Mouse (Mus musculus) embryonic fibroblast, embryonic 13.5 days (primary cell): Measurements from ENCODE around the gene Hypk. TPM values are rescaled to one million over a fixed set of nuclear protein-coding genes. Genes with fewer than 3 reads are reported as not detected.

ENCODE experiments used
- H3K27ac ChIP-seq: 2 replicates; pipeline ENCODE4 v1.5.1; 2012; ENCODE audit warnings: low read length, control low read depth, inconsistent platforms; ENCODE audit not compliant: insufficient read depth
- H3K4me1 ChIP-seq: 2 replicates; pipeline ENCODE4 v1.6.1; 2011; ENCODE audit warnings: low read length; ENCODE audit not compliant: control insufficient read depth, insufficient read depth
- H3K4me3 ChIP-seq: 2 replicates; pipeline ENCODE4 v1.5.1; 2011; ENCODE audit warnings: mild to moderate bottlenecking, control low read depth, low read length; ENCODE audit not compliant: insufficient read depth
- CTCF ChIP-seq: IDR thresholded peaks from 2 replicates; pipeline ENCODE4 v1.5.1; 2011; ENCODE audit warnings: mild to moderate bottlenecking, control low read depth, low read length, moderate library complexity, borderline replicate concordance; ENCODE audit not compliant: insufficient read depth
- POLR2A ChIP-seq: IDR thresholded peaks from 2 replicates; pipeline ENCODE4 v1.6.1; 2011; ENCODE audit warnings: low read depth, mild to moderate bottlenecking, control low read depth, low read length, moderate library complexity
- polyA plus RNA-seq: library from polyadenylated mRNA; stranded (reverse); fragments of >200 nt; gene quantifications from 2 replicates; pipeline ENCODE4 v1.2.4, GENCODE M21; 2011; ENCODE audit warnings: low read depth; ENCODE audit not compliant: missing spikeins, insufficient read length

The Hypk gene
- 80.6 and 86.4 TPM in 2 replicates for polyA plus RNA-seq

- H3K27ac ChIP-seq = peak within 1 kb of the TSS; percentile 92
- H3K4me1 ChIP-seq = peaks cover 19% of the 10 kb centered on the region
- no peak for TF ChIP-seq CTCF
- peak; percentile 14; the same call in 1 of the 2 replicates for TF ChIP-seq POLR2A
- peak within 1 kb of the TSS; percentile 11; the same call in 1 of the 2 replicates for H3K4me3 ChIP-seq
Measured at GRCm38 (mm10) chr2:121452990-121453389, at the start of gene Hypk. TSS of gene Hypk (plus strand) at chr2:121453290.

DNA sequence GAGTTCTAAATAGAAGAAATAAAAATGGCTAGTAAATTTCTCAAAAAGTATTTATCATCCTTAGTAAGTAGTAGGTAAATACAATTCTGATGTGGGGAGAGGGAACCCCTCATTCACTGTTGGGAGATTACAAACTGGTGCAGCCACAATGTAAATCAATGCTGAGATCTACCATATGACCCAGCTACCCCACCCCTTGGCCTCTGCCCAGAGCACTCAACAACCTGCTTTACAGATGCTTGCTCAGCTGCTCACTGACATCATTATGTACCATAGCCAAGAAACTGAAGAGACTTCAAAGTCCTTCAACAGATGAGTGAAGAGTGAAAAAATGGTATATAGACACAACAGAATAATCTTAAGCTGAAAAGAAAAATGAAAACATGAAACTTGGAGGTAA, 49.8 kb upstream of the Hypk start:
- Histone ChIP-seq H3K27ac (no peak overlapping the region), H3K4me3 (no peak overlapping the region), H3K4me1 (no peaks in the 10 kb centered on the region)
- no peak for TF ChIP-seq POLR2A
- no peak for TF ChIP-seq CTCF

GRCm38 (mm10) chr2:121408160-121408559, 44.9 kb upstream of the Hypk start:
- H3K4me1 ChIP-seq = no peaks in the 10 kb centered on the region
- TF ChIP-seq POLR2A = no peak
- TF ChIP-seq CTCF = no peak
- H3K27ac ChIP-seq = no peak overlapping the region
- no peak overlapping the region for H3K4me3 ChIP-seq

DNA sequence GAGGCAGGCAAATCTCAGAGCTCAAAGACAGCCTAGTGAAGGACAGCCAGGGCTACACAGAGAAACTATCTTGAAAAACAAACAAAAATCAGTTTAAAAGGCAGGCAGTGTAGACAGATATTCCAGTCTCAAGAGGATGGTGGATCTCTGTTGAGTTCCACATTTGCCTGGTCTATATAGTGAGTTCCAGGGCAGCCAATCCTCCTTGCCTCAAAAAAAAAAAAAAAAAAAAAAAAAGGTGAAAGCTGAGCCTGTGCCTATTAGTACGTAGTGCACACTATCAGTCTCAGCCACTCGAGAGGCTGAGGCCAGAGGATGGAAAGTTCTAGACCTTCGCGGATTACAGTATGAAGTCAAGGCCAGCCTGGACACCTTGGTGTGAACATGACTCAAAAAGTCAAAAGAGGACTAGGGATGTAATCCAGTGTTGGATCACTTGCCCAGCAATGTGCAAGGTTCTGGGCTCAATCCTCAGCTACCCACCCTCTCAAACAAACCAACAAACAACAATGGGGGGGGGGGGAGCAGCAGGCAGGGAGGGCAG, 40.2 kb upstream of the Hypk start:
- Histone ChIP-seq H3K4me1 (peaks cover 4% of the 10 kb centered on the region), H3K4me3 (peak overlapping the region; percentile 51), H3K27ac (peak overlapping the region; percentile 85)
- no peak for TF ChIP-seq CTCF

GRCm38 (mm10) chr2:121413387-121414042, 39.6 kb upstream of the Hypk start, which contains the start of the genes Pdia3 and Catsper2:
TSS of gene Pdia3 (plus strand) at chr2:121413775.
TSS of gene Catsper2 (minus strand) at chr2:121413792.
- Histone ChIP-seq H3K27ac (peak within 1 kb of the TSS; percentile 94), H3K4me3 (peak within 1 kb of the TSS; percentile 83), H3K4me1 (peaks cover 4% of the 10 kb centered on the region)
- TF ChIP-seq POLR2A (peak; percentile 90), CTCF (no peak)

DNA sequence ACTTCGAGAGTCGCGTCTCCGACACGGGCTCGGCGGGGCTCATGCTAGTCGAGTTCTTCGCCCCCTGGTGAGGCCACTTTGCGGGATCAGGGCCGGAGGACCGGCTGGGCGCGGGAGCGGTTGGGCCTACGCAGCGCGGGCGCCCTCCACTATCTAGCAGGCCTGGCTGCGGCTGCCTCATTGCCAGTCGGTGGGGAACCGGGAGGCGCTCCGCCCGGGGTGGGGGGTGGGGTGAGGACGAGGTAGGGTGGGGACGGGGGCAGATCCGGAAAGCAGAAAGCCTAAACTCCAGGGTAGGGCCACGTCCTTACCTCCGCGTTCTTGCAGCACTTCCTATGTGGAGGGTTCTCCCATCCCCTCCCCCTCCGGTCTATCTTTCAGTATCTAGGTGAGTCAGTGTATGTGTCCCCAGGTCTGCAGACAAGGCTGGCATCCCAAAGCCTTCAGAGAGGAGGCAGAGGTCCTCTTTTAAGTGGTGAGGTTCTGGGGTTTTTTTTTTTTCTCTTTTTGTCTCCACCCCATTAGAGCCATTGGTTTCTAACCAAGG, 38.9 kb upstream of the Hypk start:
- TF ChIP-seq CTCF (no peak), POLR2A (no peak)
- H3K27ac ChIP-seq = peak overlapping the region; percentile 94
- H3K4me1 ChIP-seq = peaks cover 8% of the 10 kb centered on the region
- H3K4me3 ChIP-seq = peak overlapping the region; percentile 83

- TF ChIP-seq CTCF (no peak), POLR2A (no peak)
Measured at GRCm38 (mm10) chr2:121415103-121415502, 38.0 kb upstream of the Hypk start.

GRCm38 (mm10) chr2:121415591-121415990, 37.5 kb upstream of the Hypk start:
- no peak overlapping the region for H3K27ac ChIP-seq
- TF ChIP-seq POLR2A = no peak
- TF ChIP-seq CTCF = no peak
- H3K4me1 ChIP-seq = peaks cover 8% of the 10 kb centered on the region
- H3K4me3 ChIP-seq = peak overlapping the region; percentile 83

More at GRCm38 (mm10) chr2:121415103-121415502, 38.0 kb upstream of the Hypk start:
- H3K27ac ChIP-seq = no peak overlapping the region
- H3K4me1 ChIP-seq = peaks cover 8% of the 10 kb centered on the region
- peak overlapping the region; percentile 83 for H3K4me3 ChIP-seq

DNA sequence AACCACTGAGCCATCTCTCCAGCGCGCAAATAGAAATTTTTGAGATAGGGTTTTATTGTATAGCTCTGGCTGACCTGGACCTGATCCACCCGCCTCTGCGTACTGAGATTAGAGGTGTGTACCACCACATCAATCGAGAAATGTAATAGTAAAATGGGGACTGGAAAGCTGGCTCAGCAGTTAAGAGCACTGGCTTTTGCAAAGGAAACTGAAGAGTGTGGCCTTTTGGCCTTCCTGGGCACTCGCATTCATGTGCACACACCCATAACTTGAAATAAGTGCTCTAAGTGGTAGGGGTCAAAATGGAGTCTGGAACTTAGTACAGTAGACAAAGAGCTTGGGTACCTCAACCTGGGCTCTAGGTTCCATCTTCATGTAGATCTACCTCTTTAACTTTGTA, 36.7 kb upstream of the Hypk start:
- H3K27ac ChIP-seq = no peak overlapping the region
- TF ChIP-seq POLR2A (no peak), CTCF (no peak)
- peak overlapping the region; percentile 83 for H3K4me3 ChIP-seq
- H3K4me1 ChIP-seq = peaks cover 8% of the 10 kb centered on the region

GRCm38 (mm10) chr2:121418476-121418875, 34.6 kb upstream of the Hypk start:
- H3K27ac ChIP-seq = no peak overlapping the region
- no peak for TF ChIP-seq POLR2A
- no peak for TF ChIP-seq CTCF
- peaks cover 8% of the 10 kb centered on the region for H3K4me1 ChIP-seq
- no peak overlapping the region for H3K4me3 ChIP-seq
